Mouse (Mus musculus) CH12.LX (cell line): Measurements from ENCODE around the gene Trp73. TPM values are rescaled to one million over a fixed set of nuclear protein-coding genes. Genes with fewer than 3 reads are reported as not detected.

Experiments
- DNase-seq: peaks from one replicate; pipeline ENCODE4 v3.0.0-alpha.2; 2013; ENCODE audit errors: extremely low read depth
- H3K27ac ChIP-seq: 2 replicates; pipeline ENCODE4 v1.5.1; 2012; ENCODE audit warnings: low read depth, mild to moderate bottlenecking, control low read depth, moderate library complexity; ENCODE audit not compliant: insufficient read depth
- H3K27me3 ChIP-seq: replicated peaks from 2 replicates; pipeline ENCODE3; 2012; ENCODE audit warnings: inconsistent platforms
- H3K36me3 ChIP-seq, 2 experiments: replicated peaks in 1 of 2; 2 replicates each; pipeline versions ENCODE3 to v1.6.1; 2012; ENCODE audit warnings: inconsistent platforms in 1 of 2, low read length in 1 of 2, mild to moderate bottlenecking in 1 of 2, mixed read lengths in 1 of 2, moderate library complexity in 1 of 2; ENCODE audit not compliant: control insufficient read depth in 1 of 2, insufficient read depth in 1 of 2
- H3K4me1 ChIP-seq, 2 experiments: 2 replicates each; pipeline ENCODE4 v1.6.1; 2012; ENCODE audit warnings: inconsistent platforms in 1 of 2, moderate library complexity in 1 of 2; ENCODE audit not compliant: insufficient read depth in 2 of 2, control insufficient read depth in 1 of 2
- H3K4me2 ChIP-seq: 2 replicates; pipeline ENCODE4 v1.6.1; 2012; ENCODE audit warnings: low read depth, mild to moderate bottlenecking, control low read depth; ENCODE audit not compliant: poor library complexity, insufficient read depth, severe bottlenecking
- H3K4me3 ChIP-seq, 3 experiments: fragments of 150-350 bp in 1 of 3; sonication (generic) in 1 of 3; replicated peaks in 1 of 3; 2 replicates each; pipeline versions ENCODE3 to v1.5.1; 2011 to 2012; ENCODE audit warnings: low read depth in 2 of 3, low read length in 2 of 3, mild to moderate bottlenecking in 2 of 3, moderate library complexity in 2 of 3, control low read depth in 1 of 3, improper control_type of control experiment in 1 of 3, inconsistent platforms in 1 of 3, mixed read lengths in 1 of 3; ENCODE audit not compliant: poor library complexity in 1 of 3
- H3K79me2 ChIP-seq: replicated peaks from 2 replicates; pipeline ENCODE4 v1.6.1; 2012; ENCODE audit warnings: mild to moderate bottlenecking, moderate library complexity; ENCODE audit not compliant: control insufficient read depth, poor library complexity, insufficient read depth, severe bottlenecking; ENCODE audit errors: extremely low read depth
- H3K9ac ChIP-seq: 2 replicates; pipeline ENCODE4 v1.6.1; 2012; ENCODE audit warnings: low read depth, mild to moderate bottlenecking, control low read depth, moderate library complexity; ENCODE audit not compliant: insufficient read depth
- H3K9me3 ChIP-seq: replicated peaks from 2 replicates; pipeline ENCODE3; 2012; ENCODE audit warnings: low read length, inconsistent platforms, mixed read lengths
- CHD1 ChIP-seq: IDR thresholded peaks from 2 replicates; pipeline ENCODE4 v1.6.1; 2012; ENCODE audit warnings: low read depth, low read length, improper control_type of control experiment, inconsistent platforms
- CHD2 ChIP-seq: IDR thresholded peaks from 2 replicates; pipeline ENCODE4 v1.6.1; 2011; ENCODE audit warnings: low read length, improper control_type of control experiment
- CTCF ChIP-seq, 2 experiments: IDR thresholded peaks in 1 of 2; conservative IDR thresholded peaks in 1 of 2; 2 replicates each; pipeline ENCODE4 v1.5.1; 2011 to 2012; ENCODE audit warnings: low read depth in 2 of 2, low read length in 2 of 2, improper control_type of control experiment in 1 of 2, inconsistent platforms in 1 of 2, mild to moderate bottlenecking in 1 of 2, moderate library complexity in 1 of 2
- E2F4 ChIP-seq: IDR thresholded peaks from 2 replicates; pipeline ENCODE4 v1.6.1; 2011; ENCODE audit warnings: low read depth, low read length, improper control_type of control experiment; ENCODE audit not compliant: insufficient replicate concordance
- EP300 ChIP-seq: IDR thresholded peaks from 2 replicates; pipeline ENCODE4 v1.6.1; 2011; ENCODE audit warnings: low read length, improper control_type of control experiment
- IRF4 ChIP-seq: IDR thresholded peaks from 2 replicates; pipeline ENCODE4 v1.6.1; 2014; ENCODE audit warnings: low read depth, mild to moderate bottlenecking, inconsistent platforms, low read length, improper control_type of control experiment
- JUND ChIP-seq: conservative IDR thresholded peaks from 2 replicates; pipeline ENCODE4 v1.6.1; 2011; ENCODE audit warnings: low read depth, low read length, improper control_type of control experiment
- KAT2A ChIP-seq: IDR thresholded peaks from 2 replicates; pipeline ENCODE4 v1.6.1; 2012; ENCODE audit warnings: low read length, improper control_type of control experiment, inconsistent platforms; ENCODE audit not compliant: insufficient replicate concordance
- MAFK ChIP-seq: IDR thresholded peaks from 2 replicates; pipeline ENCODE4 v1.6.1; 2011; ENCODE audit warnings: low read length, improper control_type of control experiment; ENCODE audit not compliant: insufficient replicate concordance
- MXI1 ChIP-seq: IDR thresholded peaks from 2 replicates; pipeline ENCODE4 v1.6.1; 2011; ENCODE audit warnings: mild to moderate bottlenecking, low read depth, low read length, improper control_type of control experiment
- MYC ChIP-seq: IDR thresholded peaks from 2 replicates; pipeline ENCODE4 v1.6.1; 2011; ENCODE audit warnings: low read depth, mild to moderate bottlenecking, improper control_type of control experiment, low read length
- NELFE ChIP-seq: IDR thresholded peaks from 2 replicates; pipeline ENCODE4 v1.6.1; 2011; ENCODE audit warnings: low read depth, low read length, improper control_type of control experiment
- PAX5 ChIP-seq: IDR thresholded peaks from 2 replicates; pipeline ENCODE4 v1.6.1; 2012; ENCODE audit warnings: low read length, inconsistent platforms, mixed read lengths
- POLR2A ChIP-seq: IDR thresholded peaks from 2 replicates; pipeline ENCODE4 v1.6.1; 2011; ENCODE audit warnings: low read depth, mild to moderate bottlenecking, improper control_type of control experiment, low read length
- RAD21 ChIP-seq: IDR thresholded peaks from 2 replicates; pipeline ENCODE4 v1.6.1; 2011; ENCODE audit warnings: low read depth, mild to moderate bottlenecking, low read length, improper control_type of control experiment, moderate library complexity
- SIN3A ChIP-seq: IDR thresholded peaks from 2 replicates; pipeline ENCODE4 v1.6.1; 2012; ENCODE audit warnings: low read length, improper control_type of control experiment, inconsistent platforms
- SMC3 ChIP-seq: IDR thresholded peaks from 2 replicates; pipeline ENCODE4 v1.6.1; 2011; ENCODE audit warnings: low read depth, low read length, improper control_type of control experiment
- TBP ChIP-seq: conservative IDR thresholded peaks from 2 replicates; pipeline ENCODE4 v1.6.1; 2011; ENCODE audit warnings: low read depth, low read length, improper control_type of control experiment
- TCF12 ChIP-seq: IDR thresholded peaks from 2 replicates; pipeline ENCODE4 v1.6.1; 2014; ENCODE audit warnings: low read depth, mild to moderate bottlenecking, inconsistent platforms, low read length, improper control_type of control experiment
- UBTF ChIP-seq: IDR thresholded peaks from 2 replicates; pipeline ENCODE4 v1.6.1; 2012; ENCODE audit warnings: low read depth, mild to moderate bottlenecking, inconsistent platforms, low read length, improper control_type of control experiment, moderate library complexity
- USF2 ChIP-seq: conservative IDR thresholded peaks from 2 replicates; pipeline ENCODE4 v1.6.1; 2011; ENCODE audit warnings: low read depth, low read length, improper control_type of control experiment
- ZC3H11A ChIP-seq: IDR thresholded peaks from 2 replicates; pipeline ENCODE4 v1.6.1; 2012; ENCODE audit warnings: low read depth, mild to moderate bottlenecking, inconsistent platforms, low read length, improper control_type of control experiment
- ZMIZ1 ChIP-seq: IDR thresholded peaks from 2 replicates; pipeline ENCODE4 v1.6.1; 2012; ENCODE audit warnings: low read depth, mild to moderate bottlenecking, inconsistent platforms, low read length, improper control_type of control experiment
- ZNF384 ChIP-seq: IDR thresholded peaks from 2 replicates; pipeline ENCODE4 v1.6.1; 2012; ENCODE audit warnings: low read depth, low read length, improper control_type of control experiment, inconsistent platforms
- dilution Hi-C: fragments of 300-500 bp; cut with MboI; formaldehyde crosslinking; loops from 2 replicates; pipeline ENCODE4 v1.14.3; 2020; ENCODE audit warnings: low sequenced_read_pairs; ENCODE audit not compliant: extremely low pct_unique_long_range_greater_than_20kb, extremely low pct_ligation_motif_present
- in situ Hi-C: fragments of 300-500 bp; cut with MboI; formaldehyde crosslinking; loops from 3 replicates; pipeline ENCODE4 v1.14.3; 2019; ENCODE audit warnings: low sequenced_read_pairs, low pct_ligation_motif_present, low pct_unique_long_range_greater_than_20kb, mixed read lengths
- polyA plus RNA-seq: library from polyadenylated mRNA; unstranded; fragments of >175 nt; gene quantifications from 2 replicates; pipeline ENCODE4 v1.2.1, GENCODE M21; 2012; ENCODE audit warnings: low read depth; ENCODE audit not compliant: insufficient read length
- total RNA-seq, 2 experiments: library from RNA; depleted of rRNA; stranded (reverse); fragments of 300-350 nt in 1 of 2; fragments of >200 nt in 1 of 2; gene quantifications; 2 replicates each; pipeline ENCODE4 v1.2.3; 2012 to 2014

Gene Trp73
- total and polyA plus RNA-seq, 3 experiments: 14.0 to 34.3 (median 30.0) TPM

- dilution Hi-C loops: no loop called here
- no peaks in the 10 kb centered on the region; the same call in 1 of the 2 replicates for H3K79me2 ChIP-seq
- no peak overlapping the region for H3K9ac ChIP-seq
- H3K36me3 ChIP-seq: peaks cover 91 to 96% of the 10 kb centered on the region in 2 experiments
- H3K27ac ChIP-seq: no peak overlapping the region
- no peaks in the 10 kb centered on the region for H3K9me3 ChIP-seq
- no peak overlapping the region for H3K4me3 ChIP-seq
- no peak for DNase-seq
- TF ChIP-seq MAFK (no peak), SMC3 (no peak), E2F4 (no peak), TBP (no peak), CTCF (conservative IDR thresholded peaks at IDR 0.05 in 1 of 2, IDR thresholded peaks at IDR 0.05 in 1 of 2; ENCODE audit: low read depth in 2 of 2, low read length in 2 of 2) (no peak), TCF12 (no peak), NELFE (no peak), MYC (no peak), IRF4 (no peak)
- peaks cover 7 to 26% of the 10 kb centered on the region in 2 experiments for H3K4me1 ChIP-seq
- no peaks in the 10 kb centered on the region for H3K27me3 ChIP-seq
- H3K4me2 ChIP-seq: no peak overlapping the region
- in situ Hi-C loops: no loop called here
Observed at GRCm38 (mm10) chr4:154154104-154154503, 14.1 kb upstream of the Trp73 start.

GRCm38 (mm10) chr4:154146342-154146741 is 6.3 kb upstream of the Trp73 start:
- H3K79me2 ChIP-seq: peaks cover 31% of the 10 kb centered on the region
- TF ChIP-seq CHD2 (no peak), MAFK (no peak), CHD1 (no peak), KAT2A (no peak), UBTF (no peak), MYC (no peak), SMC3 (no peak), ZMIZ1 (no peak), USF2 (no peak), POLR2A (no peak), MXI1 (no peak), PAX5 (no peak), EP300 (no peak), RAD21 (no peak), ZC3H11A (no peak), JUND (no peak), E2F4 (no peak), ZNF384 (no peak), SIN3A (no peak)
- peaks cover 53 to 66% of the 10 kb centered on the region in 2 experiments for H3K36me3 ChIP-seq
- no peak overlapping the region for H3K4me2 ChIP-seq
- peaks cover 5% of the 10 kb centered on the region for H3K27me3 ChIP-seq
- in situ Hi-C loops (loop anchor here (25.0 kb wide), 1 partner anchor 791 kb away; the partner anchor contains the start of gene Tnfrsf14), dilution Hi-C loops (no loop called here)
- H3K4me1 ChIP-seq: peaks cover 8 to 33% of the 10 kb centered on the region in 2 experiments
- H3K9ac ChIP-seq: no peak overlapping the region
- DNase-seq: no peak
- no peak overlapping the region for H3K27ac ChIP-seq
- no peak overlapping the region for H3K4me3 ChIP-seq
- peaks cover 1% of the 10 kb centered on the region for H3K9me3 ChIP-seq
